In genomic region chr15:25216375-25216774, GRCm38 (mm10) we compare ENCODE assay signal across 13 mouse cellular contexts.
"Had no signal": no experiment of that assay in that cellular context is flagged by ENCODE, and none has a peak within 500 bp of the region (broad histone marks: within the 10 kb centered on the region; RNA-seq: fewer than 3 reads in every experiment).

No protein-coding gene starts in this region.

- DNase-seq: kidney, adult 18-20 months; kidney, adult 9 months; kidney, postnatal 25 days; layer of hippocampus, adult 9-11 months; liver; lung, adult 18-20 months; lung, postnatal 10 days; lung, postnatal 4 days; retina, postnatal 1 day; thymus, adult 2 months; thymus, postnatal 36 days had no signal

- ATAC-seq: liver, embryonic 12.5 days; midbrain, embryonic 15.5 days had no signal
